Mouse (Mus musculus): ENCODE results near the gene F11r. TPM values are rescaled to one million over a fixed set of nuclear protein-coding genes. Genes with fewer than 3 reads are reported as not detected.

Gene F11r
- 95.8 and 113 TPM in 2 replicates for polyA plus RNA-seq (2015; fragmentation: Nextera tagmentation; extraction: Ambion mirVana)

- H3K9ac ChIP-seq (ENCODE audit: low read length) = peak within 1 kb of the TSS; percentile 72
- TF ChIP-seq CTCF (IDR thresholded peaks at IDR 0.05; ENCODE audit: low read depth) (peak; percentile 36), EP300 (optimal IDR thresholded peaks at IDR 0.05) (no peak)
- H3K4me2 ChIP-seq (replicated peaks; ENCODE audit: low read depth) = peak within 1 kb of the TSS; percentile 68
- 1% methylated on average over 46 of the region's 46 CpGs for WGBS
- no peaks in the 10 kb centered on the region for H3K27me3 ChIP-seq (ENCODE audit: control insufficient read depth, insufficient read depth, low read length)
- H3K4me1 ChIP-seq (replicated peaks; ENCODE audit: control insufficient read depth, insufficient read depth) = peaks cover 4% of the 10 kb centered on the region; the same call in 1 of the 2 replicates
- no peaks in the 10 kb centered on the region for H3K9me3 ChIP-seq (ENCODE audit: control insufficient read depth, low read length)
- no peaks in the 10 kb centered on the region for H3K36me3 ChIP-seq (ENCODE audit: control insufficient read depth, insufficient read depth, low read length)
- peak within 1 kb of the TSS; percentile 94 for H3K27ac ChIP-seq (replicated peaks)
- ATAC-seq (ENCODE audit: low FRiP score, low TSS enrichment) (peak; percentile 90), DNase-seq (ENCODE audit: low spot score) (peak; percentile 99)
- peak within 1 kb of the TSS; percentile 70 for H3K4me3 ChIP-seq (ENCODE audit: low read depth, low read length)
Measured at GRCm38 (mm10) chr1:171437264-171438013, at the start of gene F11r. F11r (plus strand) TSS chr1:171437535.

GRCm38 (mm10) chr1:171388376-171389102 is 48.8 kb upstream of the F11r start, which contains the start of gene Arhgap30:
Arhgap30 (plus strand) TSS chr1:171388954.
- ATAC-seq (ENCODE audit: low FRiP score, low TSS enrichment) (no peak), DNase-seq (ENCODE audit: low spot score) (no peak)
- Histone ChIP-seq H3K4me3 (ENCODE audit: low read depth, low read length) (no peak within 1 kb of the TSS), H3K4me1 (replicated peaks; ENCODE audit: control insufficient read depth, insufficient read depth) (no peaks in the 10 kb centered on the region; the same call in 1 of the 2 replicates), H3K9ac (ENCODE audit: low read length) (no peak within 1 kb of the TSS), H3K9me3 (ENCODE audit: control insufficient read depth, low read length) (no peaks in the 10 kb centered on the region), H3K27ac (replicated peaks) (peak within 1 kb of the TSS; percentile 24; the same call in 1 of the 2 replicates), H3K27me3 (ENCODE audit: control insufficient read depth, insufficient read depth, low read length) (no peaks in the 10 kb centered on the region), H3K36me3 (ENCODE audit: control insufficient read depth, insufficient read depth, low read length) (no peaks in the 10 kb centered on the region), H3K4me2 (replicated peaks; ENCODE audit: low read depth) (no peak within 1 kb of the TSS)
- TF ChIP-seq CTCF (IDR thresholded peaks at IDR 0.05; ENCODE audit: low read depth) = no peak
- no peak for TF ChIP-seq EP300 (optimal IDR thresholded peaks at IDR 0.05)
- 74% methylated on average over 15 of the region's 15 CpGs for WGBS

GRCm38 (mm10) chr1:171390101-171390500 is 47.2 kb upstream of the F11r start:
- WGBS = 63% methylated on average over 4 of the region's 4 CpGs
- Histone ChIP-seq H3K4me1 (replicated peaks; ENCODE audit: control insufficient read depth, insufficient read depth) (no peaks in the 10 kb centered on the region; the same call in 1 of the 2 replicates), H3K4me2 (replicated peaks; ENCODE audit: low read depth) (no peak overlapping the region), H3K9ac (ENCODE audit: low read length) (no peak overlapping the region), H3K27me3 (ENCODE audit: control insufficient read depth, insufficient read depth, low read length) (no peaks in the 10 kb centered on the region), H3K9me3 (ENCODE audit: control insufficient read depth, low read length) (no peaks in the 10 kb centered on the region), H3K27ac (replicated peaks) (peak overlapping the region; percentile 24; the same call in 1 of the 2 replicates), H3K4me3 (ENCODE audit: low read depth, low read length) (no peak overlapping the region), H3K36me3 (ENCODE audit: control insufficient read depth, insufficient read depth, low read length) (no peaks in the 10 kb centered on the region)
- ATAC-seq (ENCODE audit: low FRiP score, low TSS enrichment) (no peak; the same call in 1 of the 2 replicates), DNase-seq (ENCODE audit: low spot score) (peak; percentile 45)
- TF ChIP-seq EP300 (optimal IDR thresholded peaks at IDR 0.05) (no peak), CTCF (IDR thresholded peaks at IDR 0.05; ENCODE audit: low read depth) (no peak)

GRCm38 (mm10) chr1:171401821-171402220 is 35.5 kb upstream of the F11r start:
- DNase-seq (ENCODE audit: low spot score) (no peak), ATAC-seq (ENCODE audit: low FRiP score, low TSS enrichment) (no peak)
- 71% methylated on average over 4 of the region's 4 CpGs for WGBS
- H3K36me3 ChIP-seq (ENCODE audit: control insufficient read depth, insufficient read depth, low read length) = no peaks in the 10 kb centered on the region
- H3K27me3 ChIP-seq (ENCODE audit: control insufficient read depth, insufficient read depth, low read length) = no peaks in the 10 kb centered on the region
- H3K4me2 ChIP-seq (replicated peaks; ENCODE audit: low read depth) = no peak overlapping the region
- no peak overlapping the region for H3K4me3 ChIP-seq (ENCODE audit: low read depth, low read length)
- H3K9ac ChIP-seq (ENCODE audit: low read length) = no peak overlapping the region
- no peaks in the 10 kb centered on the region for H3K9me3 ChIP-seq (ENCODE audit: control insufficient read depth, low read length)
- no peaks in the 10 kb centered on the region for H3K4me1 ChIP-seq (replicated peaks; ENCODE audit: control insufficient read depth, insufficient read depth)
- TF ChIP-seq CTCF (IDR thresholded peaks at IDR 0.05; ENCODE audit: low read depth) = no peak
- TF ChIP-seq EP300 (optimal IDR thresholded peaks at IDR 0.05) = no peak
- no peak overlapping the region for H3K27ac ChIP-seq (replicated peaks)

GRCm38 (mm10) chr1:171402991-171403390 is 34.3 kb upstream of the F11r start:
- Histone ChIP-seq H3K36me3 (ENCODE audit: control insufficient read depth, insufficient read depth, low read length) (no peaks in the 10 kb centered on the region), H3K4me2 (replicated peaks; ENCODE audit: low read depth) (no peak overlapping the region), H3K9me3 (ENCODE audit: control insufficient read depth, low read length) (no peaks in the 10 kb centered on the region), H3K4me1 (replicated peaks; ENCODE audit: control insufficient read depth, insufficient read depth) (no peaks in the 10 kb centered on the region), H3K27me3 (ENCODE audit: control insufficient read depth, insufficient read depth, low read length) (no peaks in the 10 kb centered on the region), H3K9ac (ENCODE audit: low read length) (no peak overlapping the region), H3K4me3 (ENCODE audit: low read depth, low read length) (no peak overlapping the region), H3K27ac (replicated peaks) (no peak overlapping the region)
- DNase-seq (ENCODE audit: low spot score) = no peak
- no peak for ATAC-seq (ENCODE audit: low FRiP score, low TSS enrichment)
- 83% methylated on average over 9 of the region's 9 CpGs for WGBS
- TF ChIP-seq CTCF (IDR thresholded peaks at IDR 0.05; ENCODE audit: low read depth) (no peak), EP300 (optimal IDR thresholded peaks at IDR 0.05) (no peak)

All from stomach, postnatal 0 days (tissue).